Mouse (Mus musculus): ENCODE results near the gene Gpr39.
"Not testable (repeated sequence)": the region's sequence is repeated elsewhere in the genome, so short reads cannot be mapped to it uniquely, and the experiment has no call there.

GRCm38 (mm10) chr1:125646816-125647215, 30.0 kb upstream of the Gpr39 start:
- not testable (repeated sequence) for TF ChIP-seq POLR2A (IDR thresholded peaks at IDR 0.05; ENCODE audit: control insufficient read depth in 1 of 2, insufficient read depth in 1 of 2, low read depth in 1 of 2, low read length in 2 of 2, poor library complexity in 1 of 2); CTCF (IDR thresholded peaks at IDR 0.05 in 2 of 3, conservative IDR thresholded peaks at IDR 0.05 in 1 of 3; ENCODE audit: control insufficient read depth in 1 of 3, insufficient read depth in 1 of 3, low read depth in 2 of 3, low read length in 3 of 3, poor library complexity in 1 of 3, severe bottlenecking in 1 of 3); SMC3 (IDR thresholded peaks at IDR 0.05; ENCODE audit: low read depth, low read length); RCOR1 (IDR thresholded peaks at IDR 0.05; ENCODE audit: low read depth, low read length); EP300 (IDR thresholded peaks at IDR 0.05; ENCODE audit: low read depth in 1 of 2, low read length in 2 of 2); NELFE (IDR thresholded peaks at IDR 0.05; ENCODE audit: low read depth, low read length); TCF12 (IDR thresholded peaks at IDR 0.05; ENCODE audit: low read depth, low read length); USF1 (IDR thresholded peaks at IDR 0.05; ENCODE audit: low read depth, low read length); CHD2 (IDR thresholded peaks at IDR 0.05; ENCODE audit: low read length); HCFC1 (IDR thresholded peaks at IDR 0.05; ENCODE audit: low read depth, low read length); CHD1 (IDR thresholded peaks at IDR 0.05; ENCODE audit: low read depth, low read length)

Data from MEL (cell line).